Mouse (Mus musculus): ENCODE measurements around the gene Xpr1.

DNA sequence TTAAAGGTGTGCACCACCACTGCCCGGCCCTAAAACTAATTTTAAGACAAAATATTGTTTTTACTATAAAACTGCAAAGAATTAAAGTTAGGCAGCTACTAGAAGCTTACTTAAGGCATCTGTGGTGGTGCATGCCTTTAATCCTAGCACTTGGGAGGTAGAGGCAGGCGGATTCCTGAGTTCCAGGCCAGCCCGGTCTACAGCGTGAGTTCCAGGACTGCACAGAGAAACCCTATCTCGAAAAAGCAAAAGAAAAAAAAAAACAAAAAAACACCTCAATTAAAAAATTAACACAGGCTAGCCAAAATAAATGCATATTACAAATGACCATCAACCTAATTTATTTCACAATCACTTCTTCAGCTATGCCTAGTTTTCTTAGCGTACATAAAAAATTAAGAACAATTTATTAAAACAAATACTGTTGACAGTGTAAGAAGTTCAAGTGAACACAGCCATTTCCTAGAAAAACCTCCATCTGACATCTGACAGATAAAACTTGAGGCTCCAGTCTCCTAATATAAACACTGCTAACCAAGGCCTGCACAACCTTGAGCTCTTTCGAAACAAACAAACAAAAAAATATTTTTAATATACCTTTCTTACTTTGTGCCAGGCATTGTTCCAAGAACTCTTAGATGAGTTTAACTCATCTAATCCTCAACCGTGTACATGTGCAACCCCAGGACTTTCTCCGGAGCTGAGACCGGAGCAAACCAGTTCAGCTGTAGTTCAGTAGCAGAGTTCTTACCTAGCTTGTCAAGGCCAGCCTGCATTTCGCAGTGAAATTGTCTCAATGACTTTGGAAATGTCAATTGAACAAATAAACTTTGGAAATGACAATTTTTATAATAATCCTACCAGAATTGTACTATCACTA lies 9.3 kb downstream of the Xpr1 start:
- no peak for TF ChIP-seq CTCF (IDR thresholded peaks at IDR 0.05; ENCODE audit: low read depth)
- TF ChIP-seq EP300 (IDR thresholded peaks at IDR 0.05; ENCODE audit: low read depth) = peak; percentile 62

Measured in liver, embryonic 14.5 days (tissue).